Mouse (Mus musculus) layer of hippocampus, adult 8-10 months (tissue): Measurements from ENCODE around the gene Fam69a. TPM values are rescaled to one million over a fixed set of nuclear protein-coding genes. Genes with fewer than 3 reads are reported as not detected.

Experiments used
- DNase-seq, 2 experiments: peaks; one replicate each; pipeline ENCODE4 v3.0.0; 2022; ENCODE audit warnings: low spot score in 2 of 2
- total RNA-seq, 4 experiments: library from RNA; stranded (reverse); gene quantifications; 2 replicates each; pipeline ENCODE4 v1.2.4; 2022

The Fam69a gene
- total RNA-seq = 10 to 100 TPM; 32.3 to 39.6 (median 35.2) TPM

- DNase-seq = peak; percentile 44 to 74
Measured at GRCm38 (mm10) chr5:107986967-107987834, at the start of gene Fam69a. TSS of gene Fam69a (minus strand) at chr5:107987085.

DNA sequence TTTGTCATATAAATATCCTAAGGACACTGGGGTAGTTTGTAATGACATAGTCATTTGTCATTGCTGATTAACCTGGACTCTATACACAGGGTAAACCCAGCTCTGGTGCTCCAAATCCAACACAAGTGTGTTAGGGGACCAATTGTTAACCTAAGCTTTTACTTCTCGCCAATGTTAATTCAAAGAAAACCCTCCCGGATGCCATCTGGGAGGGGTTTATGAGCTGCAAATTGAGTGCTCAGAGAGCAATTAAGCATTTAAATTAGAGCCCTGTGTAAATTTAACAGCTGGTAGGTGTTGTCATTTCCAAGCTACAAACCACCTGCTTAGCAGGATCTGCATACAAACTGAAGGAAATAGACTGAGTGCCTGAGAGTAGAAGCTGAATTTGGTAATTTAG lies 48.6 kb upstream of the Fam69a start:
- no peak for DNase-seq

GRCm38 (mm10) chr5:108034194-108034593 lies 47.3 kb upstream of the Fam69a start:
- DNase-seq = no peak

- no peak for DNase-seq
Measured at GRCm38 (mm10) chr5:108031267-108031666, 44.4 kb upstream of the Fam69a start.

GRCm38 (mm10) chr5:108029968-108030367 lies 43.1 kb upstream of the Fam69a start:
- no peak for DNase-seq

- peak; percentile 13 to 21 for DNase-seq
Measured at GRCm38 (mm10) chr5:108028797-108029536, 42.1 kb upstream of the Fam69a start.

DNA sequence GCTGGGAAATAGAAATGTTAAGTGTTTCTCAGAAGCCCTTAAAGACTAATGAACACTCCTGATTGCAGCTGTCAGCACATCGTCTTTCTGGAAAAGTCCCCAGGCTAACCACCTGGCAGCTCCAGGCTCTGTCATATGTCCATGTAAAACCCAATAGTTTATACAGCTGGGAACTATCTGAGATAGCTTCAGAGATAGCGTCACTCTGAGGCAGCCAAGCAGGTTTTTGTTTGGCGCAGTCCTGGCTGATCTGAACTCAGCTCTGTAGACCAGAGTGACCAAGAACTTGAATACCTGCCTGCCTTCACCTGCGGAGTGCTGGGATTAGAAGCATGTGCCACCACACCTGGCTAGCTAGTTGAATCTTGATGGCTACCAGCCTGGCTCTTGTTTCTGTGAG lies 41.3 kb upstream of the Fam69a start:
- no peak for DNase-seq

- DNase-seq = no peak
Measured at GRCm38 (mm10) chr5:108021346-108021745, 34.5 kb upstream of the Fam69a start.

GRCm38 (mm10) chr5:108019367-108019766 lies 32.5 kb upstream of the Fam69a start:
- no peak for DNase-seq

DNA sequence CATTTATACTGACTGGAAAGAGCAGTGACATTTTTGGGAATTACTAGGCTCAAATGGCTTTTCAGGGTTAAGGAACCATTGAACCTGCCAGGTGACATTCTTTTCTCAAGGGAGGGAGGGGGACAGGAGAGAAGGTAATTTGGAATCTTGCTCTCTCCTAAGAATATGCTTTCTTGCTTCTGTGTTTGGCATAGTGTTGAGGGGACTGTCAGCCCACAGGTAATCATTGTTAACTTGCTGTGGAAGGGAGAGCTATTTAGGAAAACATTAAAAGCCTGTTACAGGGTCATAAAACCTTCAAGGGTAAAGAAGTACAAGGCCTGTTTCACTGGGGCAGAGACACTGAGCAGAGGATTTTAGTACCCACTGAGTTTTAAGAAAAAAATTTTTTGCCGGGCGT lies 30.3 kb upstream of the Fam69a start:
- DNase-seq = no peak

GRCm38 (mm10) chr5:108015422-108015821 lies 28.5 kb upstream of the Fam69a start:
- no peak for DNase-seq

DNA sequence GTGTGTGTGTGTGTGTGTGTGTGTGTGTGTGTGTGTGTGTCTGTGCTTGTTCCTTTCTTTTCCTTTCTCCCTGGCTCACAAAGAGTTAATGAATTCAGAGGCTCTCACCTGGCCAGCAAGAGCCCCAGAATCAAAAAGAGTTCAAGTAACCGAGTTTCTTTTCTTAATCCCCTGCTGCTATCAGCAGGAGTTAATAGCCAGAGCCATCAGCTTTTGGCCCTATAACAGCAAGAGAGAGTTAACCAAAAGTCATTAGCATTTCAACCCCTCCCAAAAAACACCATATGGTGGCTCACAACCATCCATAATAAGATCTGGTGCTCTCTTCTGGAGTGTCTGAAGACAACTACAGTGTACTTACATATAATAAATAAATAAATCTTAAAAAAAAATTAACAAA lies 27.3 kb upstream of the Fam69a start:
- DNase-seq = no peak

- DNase-seq = no peak
Measured at GRCm38 (mm10) chr5:108009721-108010120, 22.8 kb upstream of the Fam69a start.

DNA sequence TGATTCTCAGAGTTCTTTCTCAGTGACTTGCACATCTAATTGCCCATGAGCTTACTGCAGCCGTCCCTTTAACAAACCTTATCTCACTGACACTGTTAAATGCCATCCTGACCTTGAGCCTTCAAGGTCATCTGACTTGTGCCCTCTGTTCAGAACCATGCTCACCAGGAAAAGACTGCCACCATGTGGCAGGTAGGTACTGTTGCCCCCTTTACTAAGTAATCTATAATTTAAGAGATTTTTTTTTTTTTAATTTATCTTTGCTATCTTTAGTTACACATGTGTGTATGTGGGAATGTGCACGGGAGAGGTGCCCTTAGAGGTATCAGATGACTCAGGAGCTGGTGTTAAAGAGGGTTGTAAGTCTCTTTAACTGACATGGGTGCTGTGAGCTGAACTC lies 18.2 kb upstream of the Fam69a start:
- DNase-seq = no peak

GRCm38 (mm10) chr5:108002734-108003133 lies 15.8 kb upstream of the Fam69a start:
- no peak for DNase-seq

GRCm38 (mm10) chr5:108000776-108001548 lies 14.1 kb upstream of the Fam69a start:
- peak; percentile 26 to 33 for DNase-seq

- no peak for DNase-seq
Measured at GRCm38 (mm10) chr5:107997717-107998116, 10.8 kb upstream of the Fam69a start.

DNA sequence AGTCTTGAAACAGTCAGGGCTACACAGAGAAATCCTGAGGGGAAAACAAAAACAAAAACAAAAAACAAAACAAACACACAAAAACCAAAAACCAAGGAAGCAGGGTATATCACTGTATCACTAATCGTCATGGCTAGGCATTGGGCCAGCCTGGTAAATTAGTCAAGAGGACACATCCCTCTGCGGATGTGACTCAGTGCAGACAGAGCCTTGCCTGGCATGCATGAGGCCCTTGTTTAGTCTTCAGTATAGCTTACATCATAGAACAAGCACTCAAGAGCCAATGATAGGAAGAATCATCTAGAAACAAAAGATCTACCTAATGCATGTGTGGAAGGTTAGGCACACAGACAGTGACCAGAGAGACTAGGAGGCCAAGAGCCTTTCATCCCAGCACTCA lies 9.1 kb upstream of the Fam69a start:
- no peak for DNase-seq

GRCm38 (mm10) chr5:107987835-107988251 lies 958 bp upstream of the Fam69a start:
- no peak for DNase-seq

GRCm38 (mm10) chr5:107986255-107986966 lies 474 bp downstream of the Fam69a start:
- peak; percentile 65 to 70 for DNase-seq

DNA sequence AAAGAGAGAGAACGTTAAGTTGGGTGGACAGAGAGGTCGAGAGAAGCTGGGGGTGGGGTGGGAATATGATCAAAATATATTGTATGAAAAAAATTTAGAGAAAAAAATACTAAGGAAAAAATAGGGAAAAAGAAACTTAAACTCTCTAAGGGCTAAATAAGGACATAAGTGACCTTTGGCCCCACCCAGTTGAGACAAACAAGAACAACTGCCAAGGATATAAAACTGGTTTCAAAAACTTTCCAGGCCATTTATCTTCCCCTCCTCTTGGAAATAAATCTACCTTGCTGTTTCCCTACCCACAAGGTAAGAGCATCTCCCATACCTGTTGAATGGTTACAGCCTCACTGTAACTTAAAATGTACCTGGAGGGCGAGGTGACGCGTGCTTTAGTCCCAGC lies 2.9 kb downstream of the Fam69a start:
- no peak for DNase-seq
